Mouse (Mus musculus): ENCODE data around the gene Sptbn1. TPM values are rescaled to one million over a fixed set of nuclear protein-coding genes. Genes with fewer than 3 reads are reported as not detected.
"Not testable (repeated sequence)": the region's sequence is repeated elsewhere in the genome, so short reads cannot be mapped to it uniquely, and the experiment has no call there.

The Sptbn1 gene
- polyA plus RNA-seq, 1 experiment: 294 TPM

DNA sequence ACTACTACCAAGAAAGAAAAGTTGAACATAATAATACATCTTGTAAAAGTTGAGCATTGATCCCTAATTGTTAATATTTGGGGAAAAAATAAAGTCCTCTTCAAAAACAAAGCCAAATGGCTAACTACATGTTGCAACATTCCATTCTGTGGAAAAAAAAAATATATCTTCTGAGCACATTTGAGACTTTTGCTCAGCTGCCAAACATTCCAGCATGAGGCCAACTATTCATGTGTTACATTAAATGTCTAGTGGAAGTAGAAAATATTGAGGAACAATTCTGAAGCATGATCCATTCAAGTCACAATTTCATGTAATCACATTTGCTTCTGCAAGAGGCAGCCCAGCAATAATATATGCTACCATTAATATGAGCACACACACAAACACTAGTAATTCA is 10.9 kb downstream of the Sptbn1 start:
- DNase-seq: no peak
- TF ChIP-seq POLR2A (IDR thresholded peaks at IDR 0.05; ENCODE audit: borderline replicate concordance, extremely low read depth, low read depth, low read length) (no peak), CTCF (IDR thresholded peaks at IDR 0.05; ENCODE audit: insufficient read depth, low read length) (no peak)
- Histone ChIP-seq H3K4me3 (replicated peaks; ENCODE audit: extremely low read depth, low read depth, low read length) (no peak overlapping the region), H3K4me1 (ENCODE audit: control insufficient read depth, insufficient read depth, low read length) (peaks cover 28% of the 10 kb centered on the region)

DNA sequence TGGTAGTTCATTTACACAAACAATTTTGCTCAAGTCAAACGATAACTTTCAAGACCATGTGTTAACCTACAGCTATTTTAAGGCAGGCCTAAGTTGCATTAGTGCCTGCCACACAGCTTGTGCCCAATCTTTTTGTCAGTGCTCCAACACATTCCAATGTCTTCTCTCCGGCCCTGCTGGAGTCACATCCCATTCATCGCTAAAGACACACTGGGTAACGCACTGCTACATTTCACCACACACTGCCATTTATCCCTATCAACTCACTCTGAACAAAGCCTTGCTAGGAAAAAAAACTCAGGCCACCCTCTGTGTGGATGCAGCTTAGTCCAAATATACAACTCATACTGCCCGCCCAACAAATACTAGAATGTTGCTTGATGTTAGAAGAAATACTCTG is 11.5 kb downstream of the Sptbn1 start:
- Histone ChIP-seq H3K4me3 (replicated peaks; ENCODE audit: extremely low read depth, low read depth, low read length) (no peak overlapping the region), H3K4me1 (ENCODE audit: control insufficient read depth, insufficient read depth, low read length) (peaks cover 30% of the 10 kb centered on the region)
- WGBS: 36% methylated on average over 5 of the region's 5 CpGs
- no peak for TF ChIP-seq POLR2A (IDR thresholded peaks at IDR 0.05; ENCODE audit: borderline replicate concordance, extremely low read depth, low read depth, low read length)
- no peak for TF ChIP-seq CTCF (IDR thresholded peaks at IDR 0.05; ENCODE audit: insufficient read depth, low read length)
- DNase-seq: no peak

DNA sequence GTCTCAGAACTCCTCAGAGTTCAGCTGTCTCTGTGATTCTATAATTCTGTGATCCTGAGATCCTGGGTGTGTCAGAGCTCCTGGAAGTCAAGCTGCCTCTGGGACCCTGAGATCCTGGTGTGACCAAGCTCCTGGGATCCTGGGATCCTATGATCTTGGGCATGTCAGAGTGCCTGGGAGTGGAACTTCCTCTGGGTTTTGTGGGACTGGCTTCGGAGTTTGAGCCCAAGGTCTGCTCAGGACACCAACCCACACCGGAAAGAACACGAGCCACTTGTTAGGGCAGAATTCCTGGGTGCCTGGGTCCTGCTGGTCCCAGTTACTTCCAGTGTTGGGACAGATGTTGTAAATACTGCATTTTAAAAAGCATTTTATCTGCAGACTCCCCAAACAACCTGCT is 12.8 kb downstream of the Sptbn1 start:
- 37% methylated on average over 3 of the region's 3 CpGs for WGBS
- H3K4me3 ChIP-seq (replicated peaks; ENCODE audit: extremely low read depth, low read depth, low read length); DNase-seq: not testable (repeated sequence)
- peaks cover 32% of the 10 kb centered on the region for H3K4me1 ChIP-seq (ENCODE audit: control insufficient read depth, insufficient read depth, low read length)

DNA sequence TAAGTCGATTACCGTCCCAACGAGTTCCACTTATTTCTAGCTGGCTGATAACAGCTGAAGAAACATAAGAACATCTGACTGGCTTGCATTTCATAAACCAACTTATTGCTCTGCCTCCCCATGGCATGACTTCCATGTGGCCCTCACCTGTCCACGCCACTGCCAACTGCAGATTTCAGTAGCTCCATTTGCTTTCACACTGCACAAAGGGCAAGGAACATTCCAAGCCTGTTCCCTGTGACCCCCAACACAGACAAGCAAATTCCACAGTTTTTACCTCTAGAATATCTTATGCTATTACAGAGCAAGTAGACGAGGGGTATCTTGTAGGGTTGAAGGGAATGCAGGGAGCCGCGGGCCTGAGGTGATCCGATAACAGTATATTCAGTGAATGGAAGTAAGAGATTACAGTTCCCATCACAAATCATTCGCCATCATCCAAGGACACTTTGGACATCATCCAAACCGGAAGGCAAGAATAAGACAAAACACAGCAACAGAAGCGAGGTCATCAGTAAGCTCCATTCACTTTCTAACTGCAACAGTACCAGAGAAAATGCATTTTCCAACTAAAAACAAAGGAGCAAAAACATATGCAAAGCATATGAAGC is 16.6 kb downstream of the Sptbn1 start:
- TF ChIP-seq POLR2A (IDR thresholded peaks at IDR 0.05; ENCODE audit: borderline replicate concordance, extremely low read depth, low read depth, low read length) (no peak), CTCF (IDR thresholded peaks at IDR 0.05; ENCODE audit: insufficient read depth, low read length) (no peak)
- Histone ChIP-seq H3K4me1 (ENCODE audit: control insufficient read depth, insufficient read depth, low read length) (peaks cover 38% of the 10 kb centered on the region), H3K4me3 (replicated peaks; ENCODE audit: extremely low read depth, low read depth, low read length) (no peak overlapping the region)
- no peak for DNase-seq
- WGBS: 37% methylated on average over 11 of the region's 11 CpGs

GRCm38 (mm10) chr11:30249452-30250016 is 18.4 kb downstream of the Sptbn1 start:
- peaks cover 47% of the 10 kb centered on the region for H3K4me1 ChIP-seq (ENCODE audit: control insufficient read depth, insufficient read depth, low read length)
- DNase-seq: no peak
- no peak for TF ChIP-seq CTCF (IDR thresholded peaks at IDR 0.05; ENCODE audit: insufficient read depth, low read length)
- TF ChIP-seq POLR2A (IDR thresholded peaks at IDR 0.05; ENCODE audit: borderline replicate concordance, extremely low read depth, low read depth, low read length): no peak
- 44% methylated on average over 4 of the region's 4 CpGs for WGBS
- H3K4me3 ChIP-seq (replicated peaks; ENCODE audit: extremely low read depth, low read depth, low read length): no peak overlapping the region

GRCm38 (mm10) chr11:30247106-30247505 is 20.9 kb downstream of the Sptbn1 start:
- H3K4me1 ChIP-seq (ENCODE audit: control insufficient read depth, insufficient read depth, low read length): peaks cover 56% of the 10 kb centered on the region
- H3K4me3 ChIP-seq (replicated peaks; ENCODE audit: extremely low read depth, low read depth, low read length): no peak overlapping the region
- TF ChIP-seq CTCF (IDR thresholded peaks at IDR 0.05; ENCODE audit: insufficient read depth, low read length) (no peak), POLR2A (IDR thresholded peaks at IDR 0.05; ENCODE audit: borderline replicate concordance, extremely low read depth, low read depth, low read length) (no peak)
- no peak for DNase-seq
- 38% methylated on average over 1 of the region's 1 CpGs for WGBS

DNA sequence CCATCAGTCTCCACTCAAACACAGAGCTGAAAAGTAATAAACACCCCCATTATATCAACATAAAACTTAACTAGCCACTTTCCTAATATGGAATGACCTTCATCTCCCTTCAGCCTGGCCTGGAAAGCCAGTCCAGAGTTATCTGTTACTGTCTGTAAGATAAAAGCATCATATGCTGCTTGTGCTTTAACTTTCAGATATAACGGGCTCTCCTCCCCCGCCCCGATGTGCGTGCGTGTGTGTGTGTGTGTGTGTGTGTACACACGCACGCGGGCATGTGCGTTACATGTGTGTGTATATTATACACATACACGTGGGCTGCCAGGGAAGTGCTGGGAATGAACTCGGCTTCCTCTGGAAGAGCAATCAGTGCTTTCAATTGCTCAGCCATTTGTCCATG is 21.8 kb downstream of the Sptbn1 start:
- TF ChIP-seq POLR2A (IDR thresholded peaks at IDR 0.05; ENCODE audit: borderline replicate concordance, extremely low read depth, low read depth, low read length) (no peak), CTCF (IDR thresholded peaks at IDR 0.05; ENCODE audit: insufficient read depth, low read length) (no peak)
- Histone ChIP-seq H3K4me1 (ENCODE audit: control insufficient read depth, insufficient read depth, low read length) (peaks cover 60% of the 10 kb centered on the region), H3K4me3 (replicated peaks; ENCODE audit: extremely low read depth, low read depth, low read length) (no peak overlapping the region)
- no peak for DNase-seq
- WGBS: 50% methylated on average over 11 of the region's 11 CpGs

GRCm38 (mm10) chr11:30244172-30244571 is 23.8 kb downstream of the Sptbn1 start:
- TF ChIP-seq CTCF (IDR thresholded peaks at IDR 0.05; ENCODE audit: insufficient read depth, low read length): no peak
- no peak for TF ChIP-seq POLR2A (IDR thresholded peaks at IDR 0.05; ENCODE audit: borderline replicate concordance, extremely low read depth, low read depth, low read length)
- Histone ChIP-seq H3K4me3 (replicated peaks; ENCODE audit: extremely low read depth, low read depth, low read length) (no peak overlapping the region), H3K4me1 (ENCODE audit: control insufficient read depth, insufficient read depth, low read length) (peaks cover 59% of the 10 kb centered on the region)
- DNase-seq: no peak
- 10% methylated on average over 1 of the region's 1 CpGs for WGBS

DNA sequence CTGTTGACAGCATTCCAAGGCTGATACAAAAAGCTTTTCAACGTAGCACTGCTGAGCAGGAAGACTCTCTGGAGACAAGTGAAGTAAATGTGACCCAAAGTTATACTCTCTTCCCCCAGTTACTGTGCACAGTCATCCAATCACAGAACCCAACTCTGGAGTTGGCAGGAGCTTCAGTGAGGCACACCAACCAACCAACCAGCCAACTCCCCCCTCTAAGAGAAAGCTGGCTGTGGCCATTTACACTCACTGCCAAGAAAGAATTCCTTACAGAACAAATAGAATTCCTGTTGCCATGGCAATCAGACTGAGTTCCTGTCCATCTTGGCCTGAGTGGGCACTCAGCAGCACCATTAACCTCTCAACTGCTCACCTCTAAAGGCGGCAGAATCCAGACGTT is 24.4 kb downstream of the Sptbn1 start:
- 25% methylated on average over 3 of the region's 3 CpGs for WGBS
- TF ChIP-seq CTCF (IDR thresholded peaks at IDR 0.05; ENCODE audit: insufficient read depth, low read length) (no peak), POLR2A (IDR thresholded peaks at IDR 0.05; ENCODE audit: borderline replicate concordance, extremely low read depth, low read depth, low read length) (no peak)
- Histone ChIP-seq H3K4me1 (ENCODE audit: control insufficient read depth, insufficient read depth, low read length) (peaks cover 58% of the 10 kb centered on the region), H3K4me3 (replicated peaks; ENCODE audit: extremely low read depth, low read depth, low read length) (no peak overlapping the region)
- peak; percentile 60 for DNase-seq

GRCm38 (mm10) chr11:30240861-30241260 is 27.1 kb downstream of the Sptbn1 start:
- 25% methylated on average over 3 of the region's 3 CpGs for WGBS
- TF ChIP-seq CTCF (IDR thresholded peaks at IDR 0.05; ENCODE audit: insufficient read depth, low read length): no peak
- TF ChIP-seq POLR2A (IDR thresholded peaks at IDR 0.05; ENCODE audit: borderline replicate concordance, extremely low read depth, low read depth, low read length): no peak
- Histone ChIP-seq H3K4me1 (ENCODE audit: control insufficient read depth, insufficient read depth, low read length) (peaks cover 56% of the 10 kb centered on the region), H3K4me3 (replicated peaks; ENCODE audit: extremely low read depth, low read depth, low read length) (no peak overlapping the region)
- no peak for DNase-seq

All from lung, adult 2 months (tissue).